Mouse (Mus musculus): ENCODE results near the gene Vat1l. TPM values are rescaled to one million over a fixed set of nuclear protein-coding genes. Genes with fewer than 3 reads are reported as not detected.

The Vat1l gene
- polyA plus RNA-seq, 1 experiment: 0.36 TPM

DNA sequence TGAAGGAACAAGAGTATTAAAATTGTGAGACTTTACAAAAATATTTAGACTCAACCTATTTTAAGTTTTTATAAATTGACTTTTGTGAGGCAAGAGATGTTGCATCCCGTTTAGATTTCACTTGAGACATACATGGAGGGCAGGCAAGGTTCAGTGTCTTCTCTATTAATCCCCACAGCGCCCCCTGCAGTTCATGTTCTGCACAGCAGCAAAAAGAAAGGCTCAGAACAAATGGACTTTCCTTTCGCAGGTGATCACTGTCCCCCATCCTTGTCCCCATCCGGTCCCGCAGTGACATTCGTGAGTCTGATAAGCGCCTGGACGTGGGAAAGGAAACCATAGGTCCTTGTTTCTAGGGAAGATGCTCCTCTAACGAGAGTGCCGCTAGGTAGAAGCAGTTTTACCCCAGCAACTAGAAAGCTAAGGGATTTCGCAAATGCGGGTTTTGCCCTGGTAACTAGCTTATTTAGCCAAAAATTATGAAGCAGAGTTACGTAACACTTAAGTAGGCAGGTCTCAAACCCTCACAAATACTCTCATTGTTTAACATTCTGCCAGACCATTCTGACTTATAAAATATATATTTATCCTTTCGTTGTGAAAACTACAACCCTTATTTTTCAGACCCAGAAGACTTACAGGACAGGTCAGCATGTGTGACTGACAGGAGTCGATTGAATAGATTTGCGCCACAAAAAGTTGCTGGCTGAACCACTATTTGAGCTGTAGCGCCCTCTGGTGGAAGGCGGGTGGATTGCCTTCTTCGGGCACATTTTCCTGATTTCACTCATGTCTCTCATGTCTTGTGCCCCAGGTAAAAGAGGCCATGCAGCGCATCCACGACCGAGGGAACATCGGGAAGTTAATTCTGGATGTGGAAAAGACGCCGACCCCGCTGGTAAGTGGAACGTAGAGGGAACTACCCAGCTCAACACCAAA is 163.9 kb downstream of the Vat1l start:
- H3K4me1 ChIP-seq (ENCODE audit: control insufficient read depth, insufficient read depth, low read length): no peaks in the 10 kb centered on the region
- peak; percentile 61 for DNase-seq
- 29% methylated on average over 27 of the region's 27 CpGs for WGBS
- TF ChIP-seq POLR2A (IDR thresholded peaks at IDR 0.05; ENCODE audit: borderline replicate concordance, extremely low read depth, low read depth, low read length) (no peak), CTCF (IDR thresholded peaks at IDR 0.05; ENCODE audit: insufficient read depth, low read length) (peak; percentile 87)
- no peak overlapping the region for H3K4me3 ChIP-seq (replicated peaks; ENCODE audit: extremely low read depth, low read depth, low read length)

DNA sequence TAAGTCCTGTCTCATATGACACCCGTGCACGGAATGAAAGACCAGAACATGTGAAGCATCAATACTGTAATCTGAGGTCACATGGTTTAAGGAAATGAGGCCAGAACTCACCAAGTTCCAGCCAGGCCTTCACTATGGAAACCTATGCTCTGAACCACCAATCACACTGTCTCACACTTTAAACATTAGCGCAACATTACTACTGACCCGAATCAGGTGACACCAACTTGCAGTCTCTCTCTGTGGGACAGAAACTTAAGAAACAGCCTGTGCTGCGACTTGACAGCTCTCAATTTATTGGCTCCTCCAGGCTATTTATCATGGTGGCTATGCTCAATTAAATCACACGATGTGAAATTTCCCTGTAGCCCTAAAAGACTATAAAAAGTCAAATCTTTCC is 169.0 kb downstream of the Vat1l start:
- TF ChIP-seq POLR2A (IDR thresholded peaks at IDR 0.05; ENCODE audit: borderline replicate concordance, extremely low read depth, low read depth, low read length) (no peak), CTCF (IDR thresholded peaks at IDR 0.05; ENCODE audit: insufficient read depth, low read length) (no peak)
- DNase-seq: no peak
- 76% methylated on average over 6 of the region's 6 CpGs for WGBS
- Histone ChIP-seq H3K4me3 (replicated peaks; ENCODE audit: extremely low read depth, low read depth, low read length) (no peak overlapping the region), H3K4me1 (ENCODE audit: control insufficient read depth, insufficient read depth, low read length) (no peaks in the 10 kb centered on the region)

DNA sequence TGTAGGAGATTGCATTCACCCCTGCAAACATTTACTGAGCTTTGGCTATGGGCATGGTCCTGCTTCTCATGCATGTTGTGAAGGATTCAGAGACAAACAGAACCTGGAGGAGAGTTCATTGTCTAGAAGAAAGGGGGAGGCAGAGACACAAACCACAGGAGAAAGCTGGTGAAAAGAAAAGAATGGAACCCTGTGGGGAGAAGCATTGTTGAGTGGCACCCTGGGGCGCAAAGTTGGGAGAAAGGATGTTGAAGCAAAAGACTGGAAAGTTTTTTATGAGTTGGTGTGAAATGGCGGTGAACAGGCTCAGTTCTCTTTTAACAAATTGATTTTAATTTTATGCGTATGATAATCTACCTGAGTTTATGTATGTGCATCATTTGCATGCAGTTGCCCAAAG is 178.8 kb downstream of the Vat1l start:
- 86% methylated on average over 3 of the region's 3 CpGs for WGBS
- H3K4me3 ChIP-seq (replicated peaks; ENCODE audit: extremely low read depth, low read depth, low read length): no peak overlapping the region
- H3K4me1 ChIP-seq (ENCODE audit: control insufficient read depth, insufficient read depth, low read length): no peaks in the 10 kb centered on the region
- TF ChIP-seq CTCF (IDR thresholded peaks at IDR 0.05; ENCODE audit: insufficient read depth, low read length) (no peak), POLR2A (IDR thresholded peaks at IDR 0.05; ENCODE audit: borderline replicate concordance, extremely low read depth, low read depth, low read length) (no peak)
- no peak for DNase-seq

DNA sequence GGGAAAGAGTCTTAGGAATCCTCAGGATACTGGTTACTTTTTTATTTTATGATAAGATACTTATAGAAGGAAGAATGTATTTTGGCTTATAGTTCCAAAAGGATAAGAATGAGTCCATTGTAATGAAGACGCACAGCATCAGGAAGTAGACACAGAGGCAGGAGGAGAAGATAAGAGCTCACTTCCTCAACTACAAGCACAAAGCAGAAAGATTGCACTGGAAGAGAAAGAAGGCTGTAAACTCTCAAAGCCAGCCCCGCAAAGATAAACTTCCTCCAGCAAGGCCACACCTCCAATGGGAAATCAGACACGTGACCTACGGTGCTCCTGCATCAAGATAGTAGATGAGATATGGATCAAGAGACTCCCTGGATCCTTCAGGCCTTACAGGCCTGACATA is 182.1 kb downstream of the Vat1l start:
- Histone ChIP-seq H3K4me3 (replicated peaks; ENCODE audit: extremely low read depth, low read depth, low read length) (no peak overlapping the region), H3K4me1 (ENCODE audit: control insufficient read depth, insufficient read depth, low read length) (no peaks in the 10 kb centered on the region)
- DNase-seq: no peak
- TF ChIP-seq CTCF (IDR thresholded peaks at IDR 0.05; ENCODE audit: insufficient read depth, low read length) (no peak), POLR2A (IDR thresholded peaks at IDR 0.05; ENCODE audit: borderline replicate concordance, extremely low read depth, low read depth, low read length) (no peak)
- 42% methylated on average over 4 of the region's 4 CpGs for WGBS

DNA sequence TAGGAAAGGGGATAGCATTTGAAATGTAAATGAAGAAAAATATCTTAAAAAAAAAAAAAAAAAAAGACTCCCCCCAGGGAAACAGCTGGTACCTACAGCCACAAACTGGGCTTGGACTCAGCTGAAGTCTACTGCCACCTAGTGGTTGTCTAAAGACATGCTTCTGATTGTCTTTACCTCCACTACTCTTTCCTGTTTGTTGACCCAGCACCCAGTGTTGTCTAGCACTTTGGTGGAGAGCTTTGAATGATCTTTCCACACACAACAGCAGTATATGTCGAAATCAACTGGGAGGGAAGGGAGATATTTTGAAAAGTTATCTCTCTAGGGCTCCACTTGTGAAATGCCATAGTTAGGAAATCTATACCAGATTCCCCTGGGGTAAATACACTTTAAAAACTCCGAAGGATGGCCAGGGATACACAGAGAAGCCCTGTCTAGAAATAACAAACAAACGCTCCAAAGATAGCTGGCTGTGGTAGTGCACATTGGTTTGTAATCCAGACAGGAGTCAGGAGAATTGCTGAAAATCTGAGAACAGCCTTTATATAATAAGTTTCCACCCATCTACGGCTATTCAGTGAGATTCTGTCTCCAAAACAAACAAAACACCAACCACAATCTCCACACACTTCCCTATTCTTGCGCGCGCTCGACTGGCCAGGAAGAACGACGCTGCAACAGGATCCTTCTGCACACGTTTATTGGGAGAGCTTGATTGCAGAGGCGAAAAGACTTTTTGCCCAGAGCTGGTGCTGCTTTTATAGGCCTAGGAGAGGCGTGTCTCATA is 185.2 kb downstream of the Vat1l start:
- 69% methylated on average over 12 of the region's 13 CpGs for WGBS
- no peak for TF ChIP-seq POLR2A (IDR thresholded peaks at IDR 0.05; ENCODE audit: borderline replicate concordance, extremely low read depth, low read depth, low read length)
- no peak for TF ChIP-seq CTCF (IDR thresholded peaks at IDR 0.05; ENCODE audit: insufficient read depth, low read length)
- no peaks in the 10 kb centered on the region for H3K4me1 ChIP-seq (ENCODE audit: control insufficient read depth, insufficient read depth, low read length)
- DNase-seq: no peak
- no peak overlapping the region for H3K4me3 ChIP-seq (replicated peaks; ENCODE audit: extremely low read depth, low read depth, low read length)

DNA sequence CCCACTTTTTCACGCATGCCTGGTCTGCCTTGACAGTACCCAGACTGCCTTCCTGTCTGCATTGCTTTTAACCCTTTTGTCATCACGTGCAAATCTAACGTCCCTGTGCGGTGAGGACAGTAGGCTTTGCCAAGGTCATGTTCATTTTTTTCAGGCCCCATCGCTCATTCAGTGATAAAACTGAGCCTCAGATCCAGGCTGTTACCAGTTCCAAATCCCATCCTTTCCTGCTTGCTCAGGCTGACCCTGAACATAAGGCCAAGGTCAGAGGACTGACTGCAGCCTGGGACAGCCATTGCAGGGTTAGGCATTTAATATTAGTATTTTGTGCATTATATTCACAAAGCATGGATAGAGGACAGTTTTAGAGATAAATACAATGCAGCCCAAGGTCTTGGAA is 192.9 kb downstream of the Vat1l start:
- WGBS: 92% methylated on average over 5 of the region's 5 CpGs
- DNase-seq: no peak
- Histone ChIP-seq H3K4me1 (ENCODE audit: control insufficient read depth, insufficient read depth, low read length) (no peaks in the 10 kb centered on the region), H3K4me3 (replicated peaks; ENCODE audit: extremely low read depth, low read depth, low read length) (no peak overlapping the region)
- no peak for TF ChIP-seq CTCF (IDR thresholded peaks at IDR 0.05; ENCODE audit: insufficient read depth, low read length)
- TF ChIP-seq POLR2A (IDR thresholded peaks at IDR 0.05; ENCODE audit: borderline replicate concordance, extremely low read depth, low read depth, low read length): no peak

DNA sequence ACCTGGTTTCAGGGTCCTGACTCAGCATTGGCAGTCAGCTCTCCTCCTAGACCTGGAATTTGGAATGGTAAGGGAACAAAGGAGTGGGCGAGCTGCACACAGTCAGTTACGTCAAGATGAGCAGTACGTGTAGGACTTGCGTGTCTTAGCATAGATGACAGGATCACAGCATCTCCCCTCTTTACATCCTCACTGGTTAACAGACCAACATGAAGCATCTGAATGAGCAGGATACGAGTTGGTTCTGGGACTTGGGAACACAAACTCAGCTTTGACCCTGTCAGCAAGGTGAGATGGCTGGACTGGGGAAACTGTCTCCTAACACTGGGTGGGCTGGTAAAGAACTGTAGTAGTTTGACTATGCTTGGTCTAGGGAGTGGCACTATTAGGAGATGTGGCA is 193.9 kb downstream of the Vat1l start:
- no peak for TF ChIP-seq CTCF (IDR thresholded peaks at IDR 0.05; ENCODE audit: insufficient read depth, low read length)
- no peak for TF ChIP-seq POLR2A (IDR thresholded peaks at IDR 0.05; ENCODE audit: borderline replicate concordance, extremely low read depth, low read depth, low read length)
- no peak for DNase-seq
- 95% methylated on average over 5 of the region's 5 CpGs for WGBS
- no peaks in the 10 kb centered on the region for H3K4me1 ChIP-seq (ENCODE audit: control insufficient read depth, insufficient read depth, low read length)
- H3K4me3 ChIP-seq (replicated peaks; ENCODE audit: extremely low read depth, low read depth, low read length): no peak overlapping the region

DNA sequence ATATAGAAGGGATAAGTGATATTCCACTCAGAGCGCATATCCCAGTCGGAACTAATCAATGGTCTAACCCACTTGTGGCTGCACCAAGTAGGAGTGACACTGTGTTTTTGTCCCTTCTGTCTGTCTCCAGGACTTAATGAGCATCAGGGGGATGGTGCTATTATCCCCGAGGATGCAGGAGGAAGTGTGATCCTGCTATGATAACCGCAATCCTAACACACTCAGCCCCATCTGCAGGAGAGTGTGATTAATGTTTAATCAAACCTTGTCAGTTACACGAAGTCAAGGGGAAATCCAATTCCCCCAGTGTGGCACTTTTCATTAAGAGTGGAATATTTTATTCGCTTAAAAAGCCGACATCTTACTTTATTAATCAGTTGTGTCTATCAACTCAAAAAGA is 196.3 kb downstream of the Vat1l start:
- H3K4me1 ChIP-seq (ENCODE audit: control insufficient read depth, insufficient read depth, low read length): no peaks in the 10 kb centered on the region
- 57% methylated on average over 7 of the region's 7 CpGs for WGBS
- TF ChIP-seq CTCF (IDR thresholded peaks at IDR 0.05; ENCODE audit: insufficient read depth, low read length) (no peak), POLR2A (IDR thresholded peaks at IDR 0.05; ENCODE audit: borderline replicate concordance, extremely low read depth, low read depth, low read length) (no peak)
- DNase-seq: no peak
- no peak overlapping the region for H3K4me3 ChIP-seq (replicated peaks; ENCODE audit: extremely low read depth, low read depth, low read length)

DNA sequence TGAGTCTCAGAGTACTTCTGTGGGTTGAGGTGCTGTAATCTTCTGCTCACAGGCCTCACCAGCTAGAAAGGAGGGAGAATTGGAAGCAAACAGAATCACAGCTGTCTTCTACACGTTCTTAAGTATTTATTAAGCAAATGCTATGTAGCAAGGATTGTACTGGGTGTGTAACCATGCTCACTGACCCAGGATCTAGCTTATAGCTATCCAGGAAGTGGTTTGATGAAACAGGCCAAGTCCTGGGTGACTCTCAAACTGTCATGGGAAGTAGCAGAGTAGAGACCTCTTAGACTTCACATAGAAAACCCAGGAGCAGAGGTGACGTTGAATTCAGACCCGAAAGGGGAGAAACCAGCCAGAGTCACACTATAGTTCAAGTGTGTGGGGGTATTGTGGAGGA is 206.0 kb downstream of the Vat1l start:
- 61% methylated on average over 3 of the region's 3 CpGs for WGBS

More for the DNA sequence above, 206.0 kb downstream of the Vat1l start:
- TF ChIP-seq CTCF (IDR thresholded peaks at IDR 0.05; ENCODE audit: insufficient read depth, low read length) (no peak), POLR2A (IDR thresholded peaks at IDR 0.05; ENCODE audit: borderline replicate concordance, extremely low read depth, low read depth, low read length) (no peak)
- no peaks in the 10 kb centered on the region for H3K4me1 ChIP-seq (ENCODE audit: control insufficient read depth, insufficient read depth, low read length)
- no peak for DNase-seq
- H3K4me3 ChIP-seq (replicated peaks; ENCODE audit: extremely low read depth, low read depth, low read length): no peak overlapping the region

All from lung, adult 2 months (tissue).